Mouse (Mus musculus) 3134 (cell line): ENCODE measurements around the gene 3110040M04Rik.

Experiments
- DNase-seq: peaks from one replicate; pipeline ENCODE4 v3.0.0-alpha.2; 2011; ENCODE audit warnings: low spot score; ENCODE audit not compliant: insufficient read length; ENCODE audit errors: extremely low read depth

The 3110040M04Rik gene

GRCm38 (mm10) chr1:151228320-151228989, 24.5 kb downstream of the 3110040M04Rik start:
- no peak for DNase-seq

- no peak for DNase-seq
Measured at GRCm38 (mm10) chr1:151232346-151232745, 28.4 kb downstream of the 3110040M04Rik start.

- no peak for DNase-seq
Measured at GRCm38 (mm10) chr1:151233756-151234155, 29.8 kb downstream of the 3110040M04Rik start.

GRCm38 (mm10) chr1:151235574-151235973, 31.7 kb downstream of the 3110040M04Rik start:
- DNase-seq, result no peak

- peak; percentile 70 for DNase-seq
Measured at GRCm38 (mm10) chr1:151236141-151236930, 32.4 kb downstream of the 3110040M04Rik start.

GRCm38 (mm10) chr1:151237780-151238179, 33.9 kb downstream of the 3110040M04Rik start:
- no peak for DNase-seq

GRCm38 (mm10) chr1:151243332-151243731, 39.4 kb downstream of the 3110040M04Rik start:
- no peak for DNase-seq

GRCm38 (mm10) chr1:151244013-151244412, 40.1 kb downstream of the 3110040M04Rik start:
- DNase-seq, result no peak

GRCm38 (mm10) chr1:151244761-151245160, 40.8 kb downstream of the 3110040M04Rik start:
- DNase-seq, result no peak

- no peak for DNase-seq
Measured at GRCm38 (mm10) chr1:151245165-151245564, 41.2 kb downstream of the 3110040M04Rik start.

GRCm38 (mm10) chr1:151245846-151246245, 41.9 kb downstream of the 3110040M04Rik start:
- DNase-seq, result no peak

- no peak for DNase-seq
Measured at GRCm38 (mm10) chr1:151250109-151250508, 46.2 kb downstream of the 3110040M04Rik start.

- peak; percentile 87 for DNase-seq
Measured at GRCm38 (mm10) chr1:151250529-151251193, 46.7 kb downstream of the 3110040M04Rik start.

GRCm38 (mm10) chr1:151251194-151252010, 47.5 kb downstream of the 3110040M04Rik start:
- DNase-seq, result no peak
